Mouse (Mus musculus) spleen, postnatal 10 days (tissue): Measurements from ENCODE around the gene Traf3ip3.

Source experiments
- DNase-seq, 2 experiments: peaks; one replicate each; pipeline ENCODE4 v3.0.0; 2021 to 2022; ENCODE audit warnings: low spot score in 2 of 2

The Traf3ip3 gene

GRCm38 (mm10) chr1:193201383-193201778 is at the start of gene Traf3ip3:
Gene Traf3ip3 (minus strand): TSS chr1:193201703.
- DNase-seq = peak; percentile 34 to 79

- DNase-seq = no peak
Observed at GRCm38 (mm10) chr1:193250026-193250425, 48.5 kb upstream of the Traf3ip3 start.

GRCm38 (mm10) chr1:193244235-193244634 is 42.7 kb upstream of the Traf3ip3 start:
- no peak for DNase-seq

GRCm38 (mm10) chr1:193243571-193244193 is 42.2 kb upstream of the Traf3ip3 start:
- DNase-seq = no peak

GRCm38 (mm10) chr1:193242863-193243262 is 41.4 kb upstream of the Traf3ip3 start:
- DNase-seq = peak in 1 of 2 experiments; percentile 29

GRCm38 (mm10) chr1:193242238-193242637 is 40.7 kb upstream of the Traf3ip3 start:
- DNase-seq = no peak

- no peak for DNase-seq
Observed at GRCm38 (mm10) chr1:193241436-193241835, 39.9 kb upstream of the Traf3ip3 start.

GRCm38 (mm10) chr1:193238426-193238825 is 36.9 kb upstream of the Traf3ip3 start:
- DNase-seq = no peak

GRCm38 (mm10) chr1:193234930-193235329 is 33.4 kb upstream of the Traf3ip3 start:
- DNase-seq = no peak

- DNase-seq = no peak
Observed at GRCm38 (mm10) chr1:193234130-193234645, 32.7 kb upstream of the Traf3ip3 start.

GRCm38 (mm10) chr1:193232732-193233131 is 31.2 kb upstream of the Traf3ip3 start:
- DNase-seq = no peak

GRCm38 (mm10) chr1:193230935-193231334 is 29.4 kb upstream of the Traf3ip3 start:
- DNase-seq = no peak

GRCm38 (mm10) chr1:193230531-193230930 is 29.0 kb upstream of the Traf3ip3 start:
- no peak for DNase-seq

GRCm38 (mm10) chr1:193229570-193229969 is 28.1 kb upstream of the Traf3ip3 start:
- DNase-seq = no peak

GRCm38 (mm10) chr1:193227537-193227936 is 26.0 kb upstream of the Traf3ip3 start:
- DNase-seq = no peak

- DNase-seq = no peak
Observed at GRCm38 (mm10) chr1:193226724-193227522, 25.4 kb upstream of the Traf3ip3 start.

- DNase-seq = no peak
Observed at GRCm38 (mm10) chr1:193226114-193226513, 24.6 kb upstream of the Traf3ip3 start.

- DNase-seq = no peak
Observed at GRCm38 (mm10) chr1:193225531-193225930, 24.0 kb upstream of the Traf3ip3 start.

GRCm38 (mm10) chr1:193220408-193220807 is 18.9 kb upstream of the Traf3ip3 start:
- DNase-seq = no peak

- no peak for DNase-seq
Observed at GRCm38 (mm10) chr1:193216000-193216399, 14.5 kb upstream of the Traf3ip3 start.

GRCm38 (mm10) chr1:193214053-193214452 is 12.6 kb upstream of the Traf3ip3 start:
- DNase-seq = no peak

GRCm38 (mm10) chr1:193211371-193211770 is 9.9 kb upstream of the Traf3ip3 start:
- no peak for DNase-seq

- DNase-seq = peak; percentile 37 to 77
Observed at GRCm38 (mm10) chr1:193208178-193208577, 6.7 kb upstream of the Traf3ip3 start.
